Mouse (Mus musculus): Measurements from ENCODE around the gene Ttn. TPM values are rescaled to one million over a fixed set of nuclear protein-coding genes. Genes with fewer than 3 reads are reported as not detected.
A peak's percentile ranks its signal among the peaks of the same experiment; 100 is the strongest.

Ttn gene
- polyA plus RNA-seq, 1 experiment from 2014 or later = 0.40 TPM

- Histone ChIP-seq H3K4me3 (no peak overlapping the region), H3K4me2 (no peak overlapping the region), H3K9me3 (replicated peaks) (no peaks in the 10 kb centered on the region), H3K4me1 (no peaks in the 10 kb centered on the region), H3K27me3 (no peaks in the 10 kb centered on the region), H3K9ac (no peak overlapping the region), H3K27ac (no peak overlapping the region), H3K36me3 (ENCODE audit: poor library complexity, severe bottlenecking) (no peaks in the 10 kb centered on the region)
- no peak for ATAC-seq
- WGBS = 93% methylated on average over 8 of the region's 8 CpGs
These were observed 85.4 kb downstream of the Ttn start for GRCm38 (mm10) chr2:76896990-76897389.

GRCm38 (mm10) chr2:76895327-76895726, 87.0 kb downstream of the Ttn start:
- no peaks in the 10 kb centered on the region for H3K9me3 ChIP-seq (replicated peaks)
- H3K27me3 ChIP-seq = no peaks in the 10 kb centered on the region
- no peak overlapping the region for H3K4me2 ChIP-seq
- no peak overlapping the region for H3K27ac ChIP-seq
- no peak overlapping the region for H3K9ac ChIP-seq
- 93% methylated on average over 4 of the region's 4 CpGs for WGBS
- H3K36me3 ChIP-seq (ENCODE audit: poor library complexity, severe bottlenecking) = no peaks in the 10 kb centered on the region
- H3K4me3 ChIP-seq = no peak overlapping the region
- no peaks in the 10 kb centered on the region for H3K4me1 ChIP-seq
- ATAC-seq = no peak

GRCm38 (mm10) chr2:76888721-76889120, 93.6 kb downstream of the Ttn start:
- H3K9me3 ChIP-seq (replicated peaks) = no peaks in the 10 kb centered on the region
- H3K4me2 ChIP-seq = no peak overlapping the region
- no peak for ATAC-seq
- no peaks in the 10 kb centered on the region for H3K4me1 ChIP-seq
- H3K27ac ChIP-seq = no peak overlapping the region
- H3K9ac ChIP-seq = no peak overlapping the region
- H3K27me3 ChIP-seq = no peaks in the 10 kb centered on the region
- no peaks in the 10 kb centered on the region for H3K36me3 ChIP-seq (ENCODE audit: poor library complexity, severe bottlenecking)
- WGBS = 93% methylated on average over 7 of the region's 7 CpGs
- no peak overlapping the region for H3K4me3 ChIP-seq

- H3K4me2 ChIP-seq = no peak overlapping the region
- WGBS = 86% methylated on average over 13 of the region's 13 CpGs
- no peaks in the 10 kb centered on the region for H3K9me3 ChIP-seq (replicated peaks)
- no peak overlapping the region for H3K27ac ChIP-seq
- H3K36me3 ChIP-seq (ENCODE audit: poor library complexity, severe bottlenecking) = no peaks in the 10 kb centered on the region
- no peaks in the 10 kb centered on the region for H3K27me3 ChIP-seq
- no peaks in the 10 kb centered on the region for H3K4me1 ChIP-seq
- H3K4me3 ChIP-seq = no peak overlapping the region
- H3K9ac ChIP-seq = no peak overlapping the region
- no peak for ATAC-seq
These were observed 96.5 kb downstream of the Ttn start for GRCm38 (mm10) chr2:76885855-76886254.

- WGBS = 90% methylated on average over 12 of the region's 12 CpGs
- Histone ChIP-seq H3K4me2 (no peak overlapping the region), H3K4me3 (no peak overlapping the region), H3K27ac (no peak overlapping the region), H3K36me3 (ENCODE audit: poor library complexity, severe bottlenecking) (no peaks in the 10 kb centered on the region), H3K27me3 (no peaks in the 10 kb centered on the region), H3K9me3 (replicated peaks) (no peaks in the 10 kb centered on the region), H3K9ac (no peak overlapping the region), H3K4me1 (no peaks in the 10 kb centered on the region)
- no peak for ATAC-seq
These were observed 100.9 kb downstream of the Ttn start for GRCm38 (mm10) chr2:76881406-76881805.

- no peak for ATAC-seq
- H3K27ac ChIP-seq = no peak overlapping the region
These were observed 106.8 kb downstream of the Ttn start for GRCm38 (mm10) chr2:76875587-76875986.

GRCm38 (mm10) chr2:76866928-76867327, 115.4 kb downstream of the Ttn start:
- Histone ChIP-seq H3K27me3 (no peaks in the 10 kb centered on the region), H3K4me3 (no peak overlapping the region), H3K4me1 (no peaks in the 10 kb centered on the region), H3K27ac (no peak overlapping the region), H3K9me3 (replicated peaks) (no peaks in the 10 kb centered on the region), H3K9ac (no peak overlapping the region), H3K4me2 (no peak overlapping the region), H3K36me3 (ENCODE audit: poor library complexity, severe bottlenecking) (no peaks in the 10 kb centered on the region)
- WGBS = 25% methylated on average over 4 of the region's 4 CpGs
- peak; percentile 41; the same call in 1 of the 2 replicates for ATAC-seq

More at GRCm38 (mm10) chr2:76875587-76875986, 106.8 kb downstream of the Ttn start:
- no peaks in the 10 kb centered on the region for H3K4me1 ChIP-seq
- H3K36me3 ChIP-seq (ENCODE audit: poor library complexity, severe bottlenecking) = no peaks in the 10 kb centered on the region
- H3K4me3 ChIP-seq = no peak overlapping the region
- no peaks in the 10 kb centered on the region for H3K9me3 ChIP-seq (replicated peaks)
- WGBS = 92% methylated on average over 12 of the region's 12 CpGs
- H3K9ac ChIP-seq = no peak overlapping the region
- H3K27me3 ChIP-seq = no peaks in the 10 kb centered on the region
- H3K4me2 ChIP-seq = no peak overlapping the region

GRCm38 (mm10) chr2:76865497-76865896, 116.8 kb downstream of the Ttn start:
- Histone ChIP-seq H3K4me2 (no peak overlapping the region), H3K9ac (no peak overlapping the region), H3K9me3 (replicated peaks) (no peaks in the 10 kb centered on the region), H3K36me3 (ENCODE audit: poor library complexity, severe bottlenecking) (no peaks in the 10 kb centered on the region), H3K27ac (no peak overlapping the region), H3K4me3 (no peak overlapping the region), H3K4me1 (no peaks in the 10 kb centered on the region), H3K27me3 (no peaks in the 10 kb centered on the region)
- 89% methylated on average over 2 of the region's 2 CpGs for WGBS
- no peak for ATAC-seq

GRCm38 (mm10) chr2:76861327-76861726, 121.0 kb downstream of the Ttn start:
- Histone ChIP-seq H3K9me3 (replicated peaks) (no peaks in the 10 kb centered on the region), H3K9ac (no peak overlapping the region), H3K27ac (no peak overlapping the region), H3K36me3 (ENCODE audit: poor library complexity, severe bottlenecking) (no peaks in the 10 kb centered on the region), H3K27me3 (no peaks in the 10 kb centered on the region), H3K4me1 (no peaks in the 10 kb centered on the region), H3K4me3 (no peak overlapping the region), H3K4me2 (no peak overlapping the region)
- no peak for ATAC-seq

- Histone ChIP-seq H3K27me3 (no peaks in the 10 kb centered on the region), H3K9me3 (replicated peaks) (no peaks in the 10 kb centered on the region), H3K36me3 (ENCODE audit: poor library complexity, severe bottlenecking) (no peaks in the 10 kb centered on the region), H3K4me2 (no peak overlapping the region), H3K9ac (no peak overlapping the region), H3K27ac (no peak overlapping the region), H3K4me3 (no peak overlapping the region), H3K4me1 (no peaks in the 10 kb centered on the region)
- no peak for ATAC-seq
- WGBS = 92% methylated on average over 4 of the region's 4 CpGs
These were observed 132.3 kb downstream of the Ttn start for GRCm38 (mm10) chr2:76850066-76850465.

GRCm38 (mm10) chr2:76843162-76843561, 139.2 kb downstream of the Ttn start:
- H3K27ac ChIP-seq = no peak overlapping the region
- H3K4me1 ChIP-seq = no peaks in the 10 kb centered on the region
- H3K9ac ChIP-seq = no peak overlapping the region
- no peaks in the 10 kb centered on the region for H3K9me3 ChIP-seq (replicated peaks)
- H3K4me3 ChIP-seq = no peak overlapping the region
- no peak for ATAC-seq
- H3K27me3 ChIP-seq = no peaks in the 10 kb centered on the region
- WGBS = 59% methylated on average over 1 of the region's 1 CpGs
- H3K4me2 ChIP-seq = no peak overlapping the region
- H3K36me3 ChIP-seq (ENCODE audit: poor library complexity, severe bottlenecking) = no peaks in the 10 kb centered on the region

GRCm38 (mm10) chr2:76820472-76820871, 161.9 kb downstream of the Ttn start:
- no peaks in the 10 kb centered on the region for H3K4me1 ChIP-seq
- H3K4me3 ChIP-seq = no peak overlapping the region
- no peaks in the 10 kb centered on the region for H3K9me3 ChIP-seq (replicated peaks)
- no peak overlapping the region for H3K27ac ChIP-seq
- H3K36me3 ChIP-seq (ENCODE audit: poor library complexity, severe bottlenecking) = no peaks in the 10 kb centered on the region
- H3K4me2 ChIP-seq = no peak overlapping the region
- ATAC-seq = no peak
- H3K9ac ChIP-seq = no peak overlapping the region
- H3K27me3 ChIP-seq = no peaks in the 10 kb centered on the region

GRCm38 (mm10) chr2:76817796-76818195, 164.6 kb downstream of the Ttn start:
- Histone ChIP-seq H3K4me3 (no peak overlapping the region), H3K4me2 (no peak overlapping the region), H3K9me3 (replicated peaks) (no peaks in the 10 kb centered on the region), H3K4me1 (no peaks in the 10 kb centered on the region), H3K27me3 (no peaks in the 10 kb centered on the region), H3K9ac (no peak overlapping the region), H3K36me3 (ENCODE audit: poor library complexity, severe bottlenecking) (no peaks in the 10 kb centered on the region), H3K27ac (no peak overlapping the region)
- 0% methylated on average over 2 of the region's 2 CpGs for WGBS
- no peak for ATAC-seq

All from forebrain, embryonic 13.5 days (tissue).